Mouse (Mus musculus) lung, adult 2 months (tissue): ENCODE measurements around the gene Kcnh7. TPM values are rescaled to one million over a fixed set of nuclear protein-coding genes. Genes with fewer than 3 reads are reported as not detected.

ENCODE experiments used
- DNase-seq: peaks from one replicate; pipeline ENCODE4 v3.0.0; 2022
- H3K4me1 ChIP-seq: fragments of 200-500 bp; 2 replicates; pipeline ENCODE4 v1.6.1; 2011; ENCODE audit warnings: low read length; ENCODE audit not compliant: control insufficient read depth, insufficient read depth
- H3K4me3 ChIP-seq: fragments of 200-500 bp; replicated peaks from 2 replicates; pipeline ENCODE3; 2011; ENCODE audit warnings: low read depth, mild to moderate bottlenecking, control low read depth, low read length; ENCODE audit errors: extremely low read depth
- CTCF ChIP-seq: fragments of 200-500 bp; IDR thresholded peaks from 2 replicates; pipeline ENCODE4 v1.5.1; 2011; ENCODE audit warnings: mild to moderate bottlenecking, low read length, control low read depth; ENCODE audit not compliant: insufficient read depth
- POLR2A ChIP-seq: fragments of 200-500 bp; IDR thresholded peaks from 2 replicates; pipeline ENCODE4 v1.6.1; 2011; ENCODE audit warnings: low read depth, mild to moderate bottlenecking, control low read depth, low read length, borderline replicate concordance; ENCODE audit errors: extremely low read depth
- WGBS: fragments of 180-500 bp; shearing (Covaris S2); methylation state at CpG from one replicate; pipeline ENCODE4 v1.1.7; 2018; 5-methylcytosine and 5-hydroxymethylcytosine counted together
- polyA plus RNA-seq: library from polyadenylated mRNA; depleted of rRNA; stranded (reverse); fragments of >200 nt; gene quantifications from 2 replicates; pipeline ENCODE4 v1.2.3, GENCODE M21; 2012

Kcnh7 gene
- polyA plus RNA-seq, 1 experiment = not detected

- no peaks in the 10 kb centered on the region for H3K4me1 ChIP-seq
- H3K4me3 ChIP-seq = no peak overlapping the region
- DNase-seq = no peak
- TF ChIP-seq POLR2A (no peak), CTCF (no peak)
- 56% methylated on average over 1 of the region's 1 CpGs for WGBS
Observed at GRCm38 (mm10) chr2:62834261-62834660, 349.8 kb downstream of the Kcnh7 start.

- TF ChIP-seq CTCF = no peak
- no peak for TF ChIP-seq POLR2A
- DNase-seq = no peak
Observed at GRCm38 (mm10) chr2:62819231-62819630, 364.9 kb downstream of the Kcnh7 start.

GRCm38 (mm10) chr2:62816016-62816415 is 368.1 kb downstream of the Kcnh7 start:
- WGBS = 81% methylated on average over 3 of the region's 3 CpGs
- TF ChIP-seq CTCF = no peak
- TF ChIP-seq POLR2A = no peak
- DNase-seq = no peak
- H3K4me1 ChIP-seq = no peaks in the 10 kb centered on the region
- no peak overlapping the region for H3K4me3 ChIP-seq

More at GRCm38 (mm10) chr2:62819231-62819630, 364.9 kb downstream of the Kcnh7 start:
- 65% methylated on average over 2 of the region's 2 CpGs for WGBS
- Histone ChIP-seq H3K4me3 (no peak overlapping the region), H3K4me1 (no peaks in the 10 kb centered on the region)

- WGBS = 40% methylated on average over 4 of the region's 4 CpGs
- Histone ChIP-seq H3K4me1 (no peaks in the 10 kb centered on the region), H3K4me3 (no peak overlapping the region)
- no peak for DNase-seq
- no peak for TF ChIP-seq POLR2A
- no peak for TF ChIP-seq CTCF
Observed at GRCm38 (mm10) chr2:62808813-62809212, 375.3 kb downstream of the Kcnh7 start.

- H3K4me1 ChIP-seq = no peaks in the 10 kb centered on the region
- TF ChIP-seq POLR2A (no peak), CTCF (no peak)
- DNase-seq = no peak
- WGBS = 42% methylated on average over 3 of the region's 3 CpGs
- H3K4me3 ChIP-seq = no peak overlapping the region
Observed at GRCm38 (mm10) chr2:62807476-62807882, 376.6 kb downstream of the Kcnh7 start.

GRCm38 (mm10) chr2:62806931-62807330 is 377.2 kb downstream of the Kcnh7 start:
- DNase-seq = no peak
- H3K4me3 ChIP-seq = no peak overlapping the region
- H3K4me1 ChIP-seq = no peaks in the 10 kb centered on the region
- 85% methylated on average over 3 of the region's 3 CpGs for WGBS
- no peak for TF ChIP-seq CTCF
- TF ChIP-seq POLR2A = no peak

GRCm38 (mm10) chr2:62804030-62804429 is 380.1 kb downstream of the Kcnh7 start:
- TF ChIP-seq CTCF (no peak), POLR2A (no peak)
- no peak for DNase-seq
- 71% methylated on average over 1 of the region's 1 CpGs for WGBS

GRCm38 (mm10) chr2:62784460-62785038 is 399.5 kb downstream of the Kcnh7 start:
- TF ChIP-seq CTCF = no peak
- no peak for DNase-seq
- 60% methylated on average over 2 of the region's 2 CpGs for WGBS
- no peak overlapping the region for H3K4me3 ChIP-seq
- H3K4me1 ChIP-seq = no peaks in the 10 kb centered on the region

More at GRCm38 (mm10) chr2:62804030-62804429, 380.1 kb downstream of the Kcnh7 start:
- no peak overlapping the region for H3K4me3 ChIP-seq
- H3K4me1 ChIP-seq = no peaks in the 10 kb centered on the region

- DNase-seq = no peak
- no peak for TF ChIP-seq POLR2A
- no peak for TF ChIP-seq CTCF
- Histone ChIP-seq H3K4me1 (no peaks in the 10 kb centered on the region), H3K4me3 (no peak overlapping the region)
- 64% methylated on average over 2 of the region's 2 CpGs for WGBS
Observed at GRCm38 (mm10) chr2:62746256-62746655, 437.8 kb downstream of the Kcnh7 start.

- no peak for DNase-seq
- WGBS = 63% methylated on average over 2 of the region's 2 CpGs
- no peak for TF ChIP-seq CTCF
- no peak for TF ChIP-seq POLR2A
Observed at GRCm38 (mm10) chr2:62743098-62743497, 441.0 kb downstream of the Kcnh7 start.

GRCm38 (mm10) chr2:62730671-62731070 is 453.4 kb downstream of the Kcnh7 start:
- H3K4me3 ChIP-seq = no peak overlapping the region
- no peak for TF ChIP-seq POLR2A
- no peak for TF ChIP-seq CTCF
- no peak for DNase-seq
- no peaks in the 10 kb centered on the region for H3K4me1 ChIP-seq
- 73% methylated on average over 1 of the region's 1 CpGs for WGBS

More at GRCm38 (mm10) chr2:62743098-62743497, 441.0 kb downstream of the Kcnh7 start:
- no peaks in the 10 kb centered on the region for H3K4me1 ChIP-seq
- H3K4me3 ChIP-seq = no peak overlapping the region
